Mouse (Mus musculus) forebrain, embryonic 10.5 days (tissue): Measurements from ENCODE around the gene Dhx33. TPM values are rescaled to one million over a fixed set of nuclear protein-coding genes. Genes with fewer than 3 reads are reported as not detected.

Experiments
- DNase-seq: peaks from one replicate; pipeline ENCODE4 v3.0.0-alpha.2; 2017; ENCODE audit warnings: low spot score; ENCODE audit errors: extremely low spot score
- H3K27ac ChIP-seq: fragments of 300-500 bp; sonication (generic); 2 replicates; pipeline ENCODE4 v1.5.1; 2016; ENCODE audit warnings: mild to moderate bottlenecking
- H3K27me3 ChIP-seq: fragments of 300-500 bp; sonication (generic); 2 replicates; pipeline ENCODE4 v1.6.1; 2016; ENCODE audit warnings: mild to moderate bottlenecking; ENCODE audit not compliant: poor library complexity, severe bottlenecking
- H3K36me3 ChIP-seq: fragments of 300-500 bp; sonication (generic); replicated peaks from 2 replicates; pipeline ENCODE4 v1.6.1; 2016; ENCODE audit warnings: mild to moderate bottlenecking, moderate library complexity
- H3K4me1 ChIP-seq: fragments of 300-500 bp; sonication (generic); 2 replicates; pipeline ENCODE4 v1.6.1; 2016
- H3K4me3 ChIP-seq: fragments of 300-500 bp; sonication (generic); 2 replicates; pipeline ENCODE4 v1.5.1; 2016; ENCODE audit warnings: mild to moderate bottlenecking, moderate library complexity
- H3K9me3 ChIP-seq: fragments of 300-500 bp; sonication (generic); 2 replicates; pipeline ENCODE4 v1.6.1; 2016; ENCODE audit warnings: mild to moderate bottlenecking, moderate library complexity
- WGBS: fragments of 180-500 bp; shearing (Covaris S2); methylation state at CpG from one replicate; pipeline ENCODE4 v1.1.7; 2016; 5-methylcytosine and 5-hydroxymethylcytosine counted together
- polyA plus RNA-seq: library from polyadenylated mRNA; unstranded; fragments of >200 nt; fragmentation: Nextera tagmentation; extraction: Ambion mirVana; gene quantifications from 2 replicates; pipeline ENCODE4 v1.2.1, GENCODE M21; 2016

The Dhx33 gene
- polyA plus RNA-seq, 1 experiment from 2014 or later: 27.5 TPM

- H3K4me1 ChIP-seq: no peaks in the 10 kb centered on the region
- H3K27me3 ChIP-seq: no peaks in the 10 kb centered on the region
- no peak overlapping the region for H3K4me3 ChIP-seq
- whole genome bisulfite sequencing: 94% methylated on average over 1 of the region's 1 CpGs
- no peak for DNase-seq
- peaks cover 98% of the 10 kb centered on the region for H3K36me3 ChIP-seq
- no peak overlapping the region for H3K27ac ChIP-seq
- no peaks in the 10 kb centered on the region for H3K9me3 ChIP-seq
These were observed 61.6 kb downstream of the Dhx33 start for GRCm38 (mm10) chr11:70942596-70942995.

DNA sequence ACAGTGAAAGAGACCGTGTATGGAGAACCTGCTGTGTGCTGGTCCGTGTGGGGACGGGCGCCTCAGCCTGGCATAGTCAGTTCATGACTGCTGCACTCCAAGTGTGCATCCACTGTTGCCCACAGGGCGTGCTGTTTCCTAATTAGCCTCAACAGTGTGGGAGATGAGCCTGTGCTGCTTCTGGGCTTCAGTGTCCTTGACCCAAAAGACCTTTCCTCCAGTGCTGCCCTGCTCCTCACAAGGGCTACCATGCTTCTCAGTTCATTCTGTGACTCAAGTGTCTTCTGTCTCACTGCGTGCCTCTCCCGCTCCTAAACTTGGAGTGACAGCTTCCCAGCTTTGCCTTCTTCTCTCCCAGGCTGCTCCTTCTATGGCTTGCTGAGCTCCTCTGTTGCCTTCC is 68.9 kb downstream of the Dhx33 start:
- Histone ChIP-seq H3K27ac (no peak overlapping the region), H3K27me3 (no peaks in the 10 kb centered on the region), H3K4me1 (no peaks in the 10 kb centered on the region), H3K9me3 (no peaks in the 10 kb centered on the region), H3K36me3 (peaks cover 92% of the 10 kb centered on the region), H3K4me3 (no peak overlapping the region)
- no peak for DNase-seq
- WGBS: 90% methylated on average over 7 of the region's 7 CpGs

Other genes with a start within 250 kb of the Dhx33 start
- gene Zfp3, start 240.2 kb downstream of the Dhx33 start, polyA plus RNA-seq: 7.4 and 7.5 TPM in 2 replicates
- not detected in 2 replicates for gene Scimp, start 191.9 kb downstream of the Dhx33 start, polyA plus RNA-seq
- 33.2 and 37.9 TPM in 2 replicates for gene Rabep1, start 159.7 kb downstream of the Dhx33 start, polyA plus RNA-seq
- gene Nup88, start 34.5 kb downstream of the Dhx33 start, polyA plus RNA-seq: 150 and 155 TPM in 2 replicates
- gene Rpain, start 34.2 kb downstream of the Dhx33 start, polyA plus RNA-seq: 83.8 and 93.9 TPM in 2 replicates
- 366 and 369 TPM in 2 replicates for gene C1qbp, start 21.4 kb downstream of the Dhx33 start, polyA plus RNA-seq
- gene Mis12, start 15.2 kb upstream of the Dhx33 start, polyA plus RNA-seq: 67.8 and 73.9 TPM in 2 replicates
- gene Derl2, start 15.4 kb upstream of the Dhx33 start, polyA plus RNA-seq: 32.4 and 42.5 TPM in 2 replicates
- gene 6330403K07Rik, start 29.1 kb upstream of the Dhx33 start, polyA plus RNA-seq: 105 and 112 TPM in 2 replicates
- not detected in 2 replicates for gene Nlrp1a, start 140.3 kb upstream of the Dhx33 start, polyA plus RNA-seq
- gene Nlrp1b, start 226.3 kb upstream of the Dhx33 start, polyA plus RNA-seq: not detected in 2 replicates